Mouse (Mus musculus) lung, postnatal 0 days (tissue): ENCODE measurements at regions not wholly inside any gene's neighbourhood (a gene's known extent, or its start where the extent isn't known, plus 50 kb on each side); places are given as distances from the start of the nearest gene placed in this dataset.

Source experiments
- CTCF ChIP-seq: IDR thresholded peaks from 2 replicates; pipeline ENCODE4 v1.5.1; 2016; ENCODE audit warnings: antibody characterized with exemption, mild to moderate bottlenecking
- EP300 ChIP-seq: IDR thresholded peaks from 2 replicates; pipeline ENCODE4 v1.6.1; 2016; ENCODE audit warnings: antibody characterized with exemption, mild to moderate bottlenecking, control low read depth

DNA sequence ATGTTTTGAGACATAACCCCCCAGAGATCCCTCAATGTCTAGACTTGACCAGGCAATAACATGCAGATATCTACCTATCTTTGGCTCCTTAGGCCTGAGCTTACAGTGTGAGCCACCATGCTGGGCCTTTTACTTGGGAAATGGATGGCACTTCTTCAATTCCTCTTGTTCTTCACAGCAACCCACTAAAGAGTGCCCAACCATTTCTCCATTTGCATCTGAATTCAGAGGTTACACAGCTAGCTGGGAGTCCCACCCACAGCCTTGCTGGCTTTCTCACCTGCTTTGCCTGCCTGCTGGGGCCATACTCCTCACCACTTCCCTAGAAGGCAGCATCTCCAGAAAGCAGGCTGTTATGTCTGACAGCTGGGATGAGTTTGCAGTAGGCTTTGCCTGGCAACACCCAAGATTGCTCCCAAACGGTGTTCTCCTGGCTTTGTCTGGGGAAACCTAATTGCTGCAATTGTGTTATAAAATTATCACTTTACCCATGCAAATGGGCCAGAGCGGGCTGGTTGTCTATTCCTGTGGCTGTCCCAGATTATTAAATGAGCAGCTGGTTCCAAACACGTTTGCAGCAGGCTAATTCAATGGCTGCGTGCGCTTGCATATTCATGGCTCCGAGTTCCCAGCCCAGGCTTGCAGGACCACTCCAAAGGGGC, 721.6 kb downstream of the Hs3st4 start:
- no peak for TF ChIP-seq CTCF
- no peak for TF ChIP-seq EP300
